Mouse (Mus musculus) hindbrain, embryonic 14.5 days (tissue): ENCODE data around the gene Cdh13. TPM values are rescaled to one million over a fixed set of nuclear protein-coding genes. Genes with fewer than 3 reads are reported as not detected.

Source experiments
- ATAC-seq: fragments of 200-750 bp; cut with Nextera tagmentation; 2 replicates; pipeline ENCODE4 v1.8.0; 2017; ENCODE audit warnings: moderate number of reproducible peaks, mild to moderate bottlenecking, moderate TSS enrichment, moderate library complexity; ENCODE audit not compliant: low FRiP score
- DNase-seq: peaks from one replicate; pipeline ENCODE4 v3.0.0-alpha.2; 2015; ENCODE audit warnings: low spot score
- H3K27ac ChIP-seq: fragments of 300-500 bp; sonication (generic); 2 replicates; pipeline ENCODE4 v1.5.1; 2014; ENCODE audit warnings: mild to moderate bottlenecking, moderate library complexity
- H3K27me3 ChIP-seq: fragments of 300-500 bp; sonication (generic); 2 replicates; pipeline ENCODE4 v1.6.1; 2014; ENCODE audit warnings: mild to moderate bottlenecking, low read length, mixed read lengths; ENCODE audit not compliant: control insufficient read depth, insufficient read depth
- H3K36me3 ChIP-seq: fragments of 300-500 bp; sonication (generic); replicated peaks from 2 replicates; pipeline ENCODE4 v1.6.1; 2014; ENCODE audit not compliant: control insufficient read depth, insufficient read depth
- H3K4me1 ChIP-seq: fragments of 300-500 bp; sonication (generic); replicated peaks from 2 replicates; pipeline ENCODE4 v1.6.1; 2014; ENCODE audit warnings: antibody characterized with exemption, low read length, mixed read lengths; ENCODE audit not compliant: control insufficient read depth, insufficient read depth
- H3K4me2 ChIP-seq: fragments of 300-500 bp; sonication (generic); replicated peaks from 2 replicates; pipeline ENCODE4 v1.6.1; 2014; ENCODE audit warnings: mild to moderate bottlenecking, moderate library complexity
- H3K4me3 ChIP-seq: fragments of 300-500 bp; sonication (generic); replicated peaks from 2 replicates; pipeline ENCODE4 v1.5.1; 2014; ENCODE audit warnings: mild to moderate bottlenecking, low read length
- H3K9ac ChIP-seq: fragments of 300-500 bp; sonication (generic); 2 replicates; pipeline ENCODE4 v1.6.1; 2014
- H3K9me3 ChIP-seq: fragments of 300-500 bp; sonication (generic); 2 replicates; pipeline ENCODE4 v1.6.1; 2016; ENCODE audit warnings: low read length; ENCODE audit not compliant: control insufficient read depth
- WGBS: fragments of 180-500 bp; shearing (Covaris S2); extraction: QIAGEN DNeasy Blood & Tissue Kit; methylation state at CpG from one replicate; pipeline ENCODE4 v1.1.7; 2014; 5-methylcytosine and 5-hydroxymethylcytosine counted together
- polyA plus RNA-seq: library from polyadenylated mRNA; unstranded; fragments of >200 nt; fragmentation: Nextera tagmentation; extraction: Ambion mirVana; gene quantifications from 2 replicates; pipeline ENCODE4 v1.2.1, GENCODE M21; 2014

Gene Cdh13
- polyA plus RNA-seq, 1 experiment from 2014 or later = 134 TPM

- no peaks in the 10 kb centered on the region for H3K27me3 ChIP-seq
- no peaks in the 10 kb centered on the region for H3K36me3 ChIP-seq
- H3K4me2 ChIP-seq = no peak overlapping the region
- no peak overlapping the region for H3K4me3 ChIP-seq
- H3K9me3 ChIP-seq = peaks cover 4% of the 10 kb centered on the region; the same call in 1 of the 2 replicates
- no peaks in the 10 kb centered on the region for H3K4me1 ChIP-seq
- WGBS = 82% methylated on average over 2 of the region's 2 CpGs
- no peak overlapping the region for H3K27ac ChIP-seq
- no peak for ATAC-seq
- DNase-seq = no peak
- H3K9ac ChIP-seq = no peak overlapping the region
These were observed 700.2 kb downstream of the Cdh13 start for GRCm38 (mm10) chr8:118983724-118984123.

GRCm38 (mm10) chr8:118986796-118987195 lies 703.3 kb downstream of the Cdh13 start:
- H3K36me3 ChIP-seq = no peaks in the 10 kb centered on the region
- no peak overlapping the region for H3K4me2 ChIP-seq
- no peaks in the 10 kb centered on the region for H3K27me3 ChIP-seq
- DNase-seq (no peak), ATAC-seq (no peak)
- 77% methylated on average over 1 of the region's 1 CpGs for WGBS
- H3K4me1 ChIP-seq = no peaks in the 10 kb centered on the region
- peaks cover 4% of the 10 kb centered on the region; the same call in 1 of the 2 replicates for H3K9me3 ChIP-seq
- H3K27ac ChIP-seq = no peak overlapping the region
- no peak overlapping the region for H3K4me3 ChIP-seq
- no peak overlapping the region for H3K9ac ChIP-seq

GRCm38 (mm10) chr8:118995641-118996188 lies 712.2 kb downstream of the Cdh13 start:
- Histone ChIP-seq H3K27ac (no peak overlapping the region), H3K4me3 (no peak overlapping the region), H3K4me2 (no peak overlapping the region), H3K9ac (no peak overlapping the region), H3K9me3 (no peaks in the 10 kb centered on the region), H3K4me1 (no peaks in the 10 kb centered on the region), H3K27me3 (no peaks in the 10 kb centered on the region), H3K36me3 (no peaks in the 10 kb centered on the region)
- peak; percentile 55; the same call in 1 of the 2 replicates for ATAC-seq
- WGBS = 60% methylated on average over 11 of the region's 11 CpGs
- DNase-seq = peak; percentile 51

GRCm38 (mm10) chr8:119000595-119000994 lies 717.1 kb downstream of the Cdh13 start:
- H3K27ac ChIP-seq = no peak overlapping the region
- H3K36me3 ChIP-seq = no peaks in the 10 kb centered on the region
- no peaks in the 10 kb centered on the region for H3K27me3 ChIP-seq
- no peak for DNase-seq
- H3K4me3 ChIP-seq = no peak overlapping the region
- 76% methylated on average over 1 of the region's 1 CpGs for WGBS
- H3K4me1 ChIP-seq = no peaks in the 10 kb centered on the region
- no peaks in the 10 kb centered on the region for H3K9me3 ChIP-seq
- ATAC-seq = no peak
- no peak overlapping the region for H3K9ac ChIP-seq
- H3K4me2 ChIP-seq = no peak overlapping the region

- Histone ChIP-seq H3K4me2 (no peak overlapping the region), H3K27me3 (no peaks in the 10 kb centered on the region), H3K36me3 (no peaks in the 10 kb centered on the region), H3K9me3 (no peaks in the 10 kb centered on the region), H3K4me1 (no peaks in the 10 kb centered on the region), H3K4me3 (no peak overlapping the region), H3K27ac (no peak overlapping the region), H3K9ac (no peak overlapping the region)
- 87% methylated on average over 5 of the region's 5 CpGs for WGBS
- DNase-seq = no peak
- ATAC-seq = no peak
These were observed 721.3 kb downstream of the Cdh13 start for GRCm38 (mm10) chr8:119004821-119005220.

- Histone ChIP-seq H3K27me3 (no peaks in the 10 kb centered on the region), H3K4me1 (peaks cover 20% of the 10 kb centered on the region), H3K9ac (no peak overlapping the region), H3K4me2 (no peak overlapping the region), H3K36me3 (no peaks in the 10 kb centered on the region), H3K4me3 (no peak overlapping the region), H3K27ac (no peak overlapping the region), H3K9me3 (no peaks in the 10 kb centered on the region)
- ATAC-seq (no peak), DNase-seq (no peak)
- WGBS = 75% methylated on average over 6 of the region's 6 CpGs
These were observed 735.1 kb downstream of the Cdh13 start for GRCm38 (mm10) chr8:119018675-119019074.

GRCm38 (mm10) chr8:119020781-119021180 lies 737.2 kb downstream of the Cdh13 start:
- H3K4me3 ChIP-seq = no peak overlapping the region
- ATAC-seq (0 out of 2 replicates have a peak, but pooled peaks have one; percentile 66), DNase-seq (no peak)
- 56% methylated on average over 11 of the region's 11 CpGs for WGBS
- no peaks in the 10 kb centered on the region for H3K36me3 ChIP-seq
- H3K27me3 ChIP-seq = no peaks in the 10 kb centered on the region
- H3K9ac ChIP-seq = no peak overlapping the region
- H3K27ac ChIP-seq = peak overlapping the region; percentile 71; the same call in 1 of the 2 replicates
- no peaks in the 10 kb centered on the region for H3K9me3 ChIP-seq
- H3K4me1 ChIP-seq = peaks cover 20% of the 10 kb centered on the region
- H3K4me2 ChIP-seq = no peak overlapping the region

GRCm38 (mm10) chr8:119021478-119021877 lies 737.9 kb downstream of the Cdh13 start:
- Histone ChIP-seq H3K36me3 (no peaks in the 10 kb centered on the region), H3K9ac (no peak overlapping the region), H3K4me2 (no peak overlapping the region), H3K4me3 (no peak overlapping the region), H3K9me3 (no peaks in the 10 kb centered on the region), H3K4me1 (peaks cover 20% of the 10 kb centered on the region), H3K27me3 (no peaks in the 10 kb centered on the region), H3K27ac (peak overlapping the region; percentile 71)
- ATAC-seq (no peak), DNase-seq (no peak)
- WGBS = 88% methylated on average over 11 of the region's 11 CpGs

- Histone ChIP-seq H3K4me1 (peaks cover 20% of the 10 kb centered on the region), H3K9me3 (no peaks in the 10 kb centered on the region), H3K36me3 (no peaks in the 10 kb centered on the region), H3K27ac (peak overlapping the region; percentile 71), H3K4me2 (no peak overlapping the region), H3K27me3 (no peaks in the 10 kb centered on the region), H3K9ac (no peak overlapping the region), H3K4me3 (no peak overlapping the region)
- 55% methylated on average over 9 of the region's 9 CpGs for WGBS
- ATAC-seq (peak; percentile 57; the same call in 1 of the 2 replicates), DNase-seq (no peak)
These were observed 738.9 kb downstream of the Cdh13 start for GRCm38 (mm10) chr8:119022301-119022870.
